Mouse (Mus musculus): ENCODE results near the gene Arid2. TPM values are rescaled to one million over a fixed set of nuclear protein-coding genes. Genes with fewer than 3 reads are reported as not detected.

The Arid2 gene
- total and polyA plus RNA-seq, 3 experiments, result 8.0 to 21.1 (median 20.1) TPM

DNA sequence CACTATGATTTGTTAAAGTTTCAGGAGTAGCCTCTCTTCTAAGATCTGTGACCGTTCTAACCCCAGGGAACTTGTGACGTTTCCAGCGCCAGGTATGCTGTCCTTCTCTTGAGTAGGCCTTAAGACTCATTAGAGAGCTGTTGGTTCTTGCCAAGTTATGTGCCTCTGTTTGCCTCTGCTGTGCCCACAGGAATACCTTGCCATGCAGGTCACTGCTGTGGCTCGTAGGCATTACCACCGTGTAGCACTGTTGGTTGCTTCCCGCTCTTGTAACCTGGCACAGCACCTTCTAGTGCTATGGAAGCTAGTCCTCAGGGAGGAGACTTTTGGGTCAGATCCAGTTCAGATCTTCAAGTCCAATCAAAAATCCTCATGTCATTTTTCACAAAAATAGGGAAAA lies 107.8 kb downstream of the Arid2 start:
- no peaks in the 10 kb centered on the region for H3K79me2 ChIP-seq (replicated peaks; ENCODE audit: control insufficient read depth, insufficient read depth, low read length)
- no peaks in the 10 kb centered on the region for H3K27me3 ChIP-seq (ENCODE audit: control insufficient read depth, insufficient read depth, low read length)
- intact Hi-C loops (cut with DNase I), result no loop called here
- no peak for DNase-seq
- TF ChIP-seq CTCF (IDR thresholded peaks at IDR 0.05) (no peak), EP300 (IDR thresholded peaks at IDR 0.05; ENCODE audit: insufficient read depth, low read depth, low read length) (no peak), POLR2A (IDR thresholded peaks at IDR 0.05; ENCODE audit: insufficient read depth, low read depth, low read length) (no peak)
- H3K4me3 ChIP-seq, result no peak overlapping the region
- no peaks in the 10 kb centered on the region for H3K4me1 ChIP-seq (ENCODE audit: control insufficient read depth, insufficient read depth, low read length)
- 94% methylated on average over 6 of the region's 6 CpGs for WGBS
- H3K27ac ChIP-seq, result no peak overlapping the region
- no peak overlapping the region for H3K9ac ChIP-seq (ENCODE audit: low read depth, low read length)
- H3K36me3 ChIP-seq (ENCODE audit: control insufficient read depth, insufficient read depth, low read length), result no peaks in the 10 kb centered on the region; the same call in 1 of the 2 replicates

DNA sequence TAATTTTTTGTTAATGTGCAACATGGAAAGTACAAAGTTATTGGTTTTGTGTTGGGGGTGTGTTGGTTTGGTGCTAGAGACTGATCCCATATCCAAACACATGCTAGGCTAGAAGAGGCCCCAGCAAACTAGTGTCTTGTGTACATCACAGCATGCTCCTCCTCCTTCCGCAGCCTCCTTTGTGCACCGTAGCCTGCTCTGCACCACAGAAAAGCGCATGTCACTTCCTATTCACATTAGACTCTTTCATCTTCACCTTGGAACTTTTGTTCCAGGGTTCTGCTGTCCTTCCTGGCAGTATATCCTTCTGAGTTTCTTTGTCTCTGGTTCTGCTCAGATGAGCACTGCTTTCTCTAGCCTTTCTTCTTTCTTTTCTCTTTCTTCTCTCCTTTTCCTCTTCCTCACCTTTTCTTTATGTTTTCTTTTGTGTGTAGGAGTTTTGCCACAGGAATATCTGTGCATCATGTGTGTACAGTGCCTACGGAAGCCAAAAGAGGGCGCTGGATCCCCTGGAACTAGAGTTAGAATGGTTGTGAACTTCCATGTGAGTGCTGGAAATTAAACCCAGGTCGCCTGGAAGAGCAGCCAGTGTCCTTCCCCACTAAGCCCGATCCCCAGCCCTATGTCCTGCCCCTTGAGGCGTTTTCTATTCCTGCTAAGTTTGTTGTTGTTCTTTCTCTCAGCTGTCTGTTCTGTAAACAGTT lies 109.5 kb downstream of the Arid2 start:
- intact Hi-C loops (cut with DNase I), result no loop called here
- H3K9ac ChIP-seq (ENCODE audit: low read depth, low read length), result no peak overlapping the region
- no peak overlapping the region for H3K27ac ChIP-seq
- peaks cover 3% of the 10 kb centered on the region for H3K36me3 ChIP-seq (ENCODE audit: control insufficient read depth, insufficient read depth, low read length)
- H3K4me1 ChIP-seq (ENCODE audit: control insufficient read depth, insufficient read depth, low read length), result no peaks in the 10 kb centered on the region
- no peak for DNase-seq
- H3K4me3 ChIP-seq, result no peak overlapping the region
- no peaks in the 10 kb centered on the region for H3K79me2 ChIP-seq (replicated peaks; ENCODE audit: control insufficient read depth, insufficient read depth, low read length)
- H3K27me3 ChIP-seq (ENCODE audit: control insufficient read depth, insufficient read depth, low read length), result no peaks in the 10 kb centered on the region
- WGBS, result 88% methylated on average over 8 of the region's 8 CpGs
- TF ChIP-seq POLR2A (IDR thresholded peaks at IDR 0.05; ENCODE audit: insufficient read depth, low read depth, low read length) (no peak), CTCF (IDR thresholded peaks at IDR 0.05) (0 out of 2 replicates have a peak, but pooled peaks have one; percentile 17), EP300 (IDR thresholded peaks at IDR 0.05; ENCODE audit: insufficient read depth, low read depth, low read length) (no peak)

DNA sequence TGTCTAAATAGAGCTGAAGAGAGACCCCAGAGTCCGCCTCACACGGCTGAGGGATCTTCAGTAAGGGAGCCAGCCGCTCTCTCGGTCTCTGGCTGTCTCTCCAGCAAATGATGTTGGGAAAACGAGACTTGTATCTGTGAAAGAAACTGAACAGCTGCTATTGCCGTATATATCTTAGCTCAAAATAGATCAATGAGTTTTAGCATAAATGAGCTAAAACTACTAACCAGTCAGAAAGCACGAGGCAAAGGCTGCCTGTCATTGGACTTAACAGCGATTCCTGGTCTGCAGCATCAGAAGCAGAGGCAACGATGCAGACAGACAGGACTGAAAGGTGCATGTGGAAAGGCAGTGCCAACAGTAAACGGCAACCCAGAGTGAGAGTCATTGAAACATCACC lies 111.0 kb downstream of the Arid2 start:
- Histone ChIP-seq H3K27ac (no peak overlapping the region), H3K4me3 (no peak overlapping the region), H3K4me1 (ENCODE audit: control insufficient read depth, insufficient read depth, low read length) (no peaks in the 10 kb centered on the region), H3K27me3 (ENCODE audit: control insufficient read depth, insufficient read depth, low read length) (no peaks in the 10 kb centered on the region), H3K9ac (ENCODE audit: low read depth, low read length) (no peak overlapping the region), H3K79me2 (replicated peaks; ENCODE audit: control insufficient read depth, insufficient read depth, low read length) (no peaks in the 10 kb centered on the region), H3K36me3 (ENCODE audit: control insufficient read depth, insufficient read depth, low read length) (peaks cover 5% of the 10 kb centered on the region)
- WGBS, result 90% methylated on average over 10 of the region's 10 CpGs
- no peak for DNase-seq
- TF ChIP-seq EP300 (IDR thresholded peaks at IDR 0.05; ENCODE audit: insufficient read depth, low read depth, low read length) (no peak), POLR2A (IDR thresholded peaks at IDR 0.05; ENCODE audit: insufficient read depth, low read depth, low read length) (no peak), CTCF (IDR thresholded peaks at IDR 0.05) (no peak)
- intact Hi-C loops (cut with DNase I), result no loop called here

DNA sequence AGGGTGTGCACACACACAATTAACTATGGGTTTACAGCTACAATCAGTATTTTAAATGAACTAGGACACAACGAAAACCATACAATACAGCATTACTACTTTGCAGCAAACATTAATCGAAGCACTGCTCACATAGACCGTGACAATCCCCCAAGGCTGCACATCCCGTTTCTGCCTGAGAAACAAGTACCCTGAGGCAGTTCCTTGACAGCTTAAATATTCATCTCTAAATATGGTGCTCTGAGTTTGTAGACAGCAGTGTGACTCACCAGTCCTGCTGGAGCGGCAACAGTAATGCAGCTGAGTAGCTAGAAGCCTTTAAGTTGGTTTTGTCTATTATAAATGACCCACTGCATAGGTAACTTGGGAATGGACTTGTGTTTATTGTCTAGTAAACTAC lies 118.2 kb downstream of the Arid2 start:
- H3K9ac ChIP-seq (ENCODE audit: low read depth, low read length), result no peak overlapping the region
- H3K79me2 ChIP-seq (replicated peaks; ENCODE audit: control insufficient read depth, insufficient read depth, low read length), result no peaks in the 10 kb centered on the region
- no peak for TF ChIP-seq CTCF (IDR thresholded peaks at IDR 0.05)
- TF ChIP-seq EP300 (IDR thresholded peaks at IDR 0.05; ENCODE audit: insufficient read depth, low read depth, low read length), result no peak
- TF ChIP-seq POLR2A (IDR thresholded peaks at IDR 0.05; ENCODE audit: insufficient read depth, low read depth, low read length), result no peak
- H3K4me1 ChIP-seq (ENCODE audit: control insufficient read depth, insufficient read depth, low read length), result no peaks in the 10 kb centered on the region
- no peak overlapping the region for H3K27ac ChIP-seq
- intact Hi-C loops (cut with DNase I), result no loop called here
- H3K4me3 ChIP-seq, result no peak overlapping the region
- no peaks in the 10 kb centered on the region for H3K27me3 ChIP-seq (ENCODE audit: control insufficient read depth, insufficient read depth, low read length)
- peaks cover 2% of the 10 kb centered on the region for H3K36me3 ChIP-seq (ENCODE audit: control insufficient read depth, insufficient read depth, low read length)
- DNase-seq, result no peak
- WGBS, result 90% methylated on average over 5 of the region's 5 CpGs

DNA sequence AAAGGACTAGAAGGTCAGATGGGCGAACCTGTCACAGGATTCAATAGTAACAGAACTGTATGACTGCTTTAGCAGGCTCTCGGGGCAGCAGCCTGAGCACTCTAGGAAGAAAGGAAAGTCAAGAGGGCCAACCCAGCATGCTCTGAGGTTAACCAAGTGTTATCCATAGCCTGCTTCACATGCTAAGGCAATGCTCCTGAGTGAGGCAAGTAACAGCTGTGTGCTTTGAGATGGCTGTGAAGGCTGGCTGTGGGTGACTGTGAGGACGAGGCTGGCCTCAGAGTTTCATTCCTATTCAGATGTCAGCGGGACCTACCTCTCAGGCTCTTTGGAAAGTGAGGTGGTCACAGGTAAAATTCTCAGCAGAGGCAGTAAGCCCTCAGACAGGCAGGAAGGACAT lies 118.9 kb downstream of the Arid2 start:
- Histone ChIP-seq H3K4me3 (no peak overlapping the region), H3K79me2 (replicated peaks; ENCODE audit: control insufficient read depth, insufficient read depth, low read length) (no peaks in the 10 kb centered on the region), H3K9ac (ENCODE audit: low read depth, low read length) (no peak overlapping the region), H3K27me3 (ENCODE audit: control insufficient read depth, insufficient read depth, low read length) (no peaks in the 10 kb centered on the region), H3K4me1 (ENCODE audit: control insufficient read depth, insufficient read depth, low read length) (no peaks in the 10 kb centered on the region), H3K27ac (no peak overlapping the region), H3K36me3 (ENCODE audit: control insufficient read depth, insufficient read depth, low read length) (peaks cover 2% of the 10 kb centered on the region)
- TF ChIP-seq EP300 (IDR thresholded peaks at IDR 0.05; ENCODE audit: insufficient read depth, low read depth, low read length), result no peak
- WGBS, result 90% methylated on average over 4 of the region's 4 CpGs
- DNase-seq, result no peak
- intact Hi-C loops (cut with DNase I), result no loop called here

DNA sequence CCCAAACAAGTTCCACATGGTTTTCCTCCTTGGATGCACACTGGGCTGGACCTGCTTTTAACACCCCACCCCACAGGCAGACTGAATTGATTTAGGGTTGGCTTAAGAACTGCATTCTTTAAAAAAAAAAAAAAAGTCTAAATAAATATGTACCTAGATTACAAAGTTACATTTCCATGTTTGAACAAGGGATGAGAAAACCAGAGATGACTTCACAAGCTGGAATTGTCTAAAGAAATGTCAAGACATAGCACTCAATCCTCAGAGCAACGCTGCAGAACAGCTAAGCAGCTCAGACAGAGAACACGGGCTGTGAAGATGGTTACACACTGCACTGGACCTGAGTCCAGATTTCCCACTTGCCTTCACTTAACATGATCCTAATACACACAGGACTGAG lies 119.8 kb downstream of the Arid2 start:
- H3K27me3 ChIP-seq (ENCODE audit: control insufficient read depth, insufficient read depth, low read length), result no peaks in the 10 kb centered on the region

More for the DNA sequence above, 119.8 kb downstream of the Arid2 start:
- intact Hi-C loops (cut with DNase I), result no loop called here
- TF ChIP-seq CTCF (IDR thresholded peaks at IDR 0.05) (no peak), EP300 (IDR thresholded peaks at IDR 0.05; ENCODE audit: insufficient read depth, low read depth, low read length) (no peak), POLR2A (IDR thresholded peaks at IDR 0.05; ENCODE audit: insufficient read depth, low read depth, low read length) (no peak)
- Histone ChIP-seq H3K9ac (ENCODE audit: low read depth, low read length) (no peak overlapping the region), H3K79me2 (replicated peaks; ENCODE audit: control insufficient read depth, insufficient read depth, low read length) (no peaks in the 10 kb centered on the region), H3K36me3 (ENCODE audit: control insufficient read depth, insufficient read depth, low read length) (peaks cover 2% of the 10 kb centered on the region), H3K4me1 (ENCODE audit: control insufficient read depth, insufficient read depth, low read length) (no peaks in the 10 kb centered on the region), H3K27ac (no peak overlapping the region), H3K4me3 (no peak overlapping the region)
- WGBS, result 70% methylated on average over 2 of the region's 2 CpGs
- no peak for DNase-seq

Data from heart, adult 2 months (tissue).